Mouse (Mus musculus) small intestine, adult 2 months (tissue): ENCODE results near the gene Gli3.

ENCODE experiments used
- CTCF ChIP-seq: fragments of 200-500 bp; IDR thresholded peaks from 2 replicates; pipeline ENCODE4 v1.5.1; 2012; ENCODE audit warnings: low read depth, mild to moderate bottlenecking, control low read depth, inconsistent platforms, low read length, moderate library complexity, mixed read lengths; ENCODE audit not compliant: insufficient replicate concordance, insufficient read length; ENCODE audit errors: extremely low read depth
- POLR2A ChIP-seq: fragments of 200-500 bp; IDR thresholded peaks from 2 replicates; pipeline ENCODE4 v1.6.1; 2012; ENCODE audit warnings: low read depth, mild to moderate bottlenecking, control low read depth, inconsistent platforms, low read length, moderate library complexity

- TF ChIP-seq CTCF (no peak), POLR2A (no peak)
These were observed 241.6 kb downstream of the Gli3 start for GRCm38 (mm10) chr13:15704669-15705068.
